Comparison of ENCODE assay signal across 25 mouse cellular contexts in genomic region chr19:41517006-41517405, GRCm38 (mm10).
"Had no signal": no experiment of that assay in that cellular context is flagged by ENCODE, and none has a peak within 500 bp of the region (broad histone marks: within the 10 kb centered on the region; RNA-seq: fewer than 3 reads in every experiment).

No protein-coding gene starts in this region.

- H3K4me1 ChIP-seq: kidney, embryonic 15.5 days; limb, embryonic 15.5 days had no signal

- DNase-seq: gastrocnemius, adult 2 months; gastrocnemius, postnatal 10 days; gastrocnemius, postnatal 25 days; heart, adult 18-20 months; heart, postnatal 14 days; heart, postnatal 36 days; kidney, adult 11 months; kidney, adult 2 months; kidney, adult 9 months; kidney, postnatal 14 days; kidney, postnatal 36 days; layer of hippocampus, adult 9-11 months; layer of hippocampus, postnatal 36 days; left cerebral cortex, postnatal 4 days had no signal

- H3K9ac ChIP-seq: heart, embryonic 13.5 days; heart, embryonic 15.5 days; hindbrain, embryonic 13.5 days; hindbrain, embryonic 15.5 days; kidney, embryonic 15.5 days; limb, embryonic 13.5 days; limb, embryonic 15.5 days had no signal

- H3K27me3 ChIP-seq: heart, embryonic 13.5 days; heart, embryonic 15.5 days; hindbrain, embryonic 13.5 days; hindbrain, embryonic 15.5 days; kidney, embryonic 15.5 days; limb, embryonic 13.5 days; limb, embryonic 15.5 days had no signal

- ATAC-seq: hindbrain, postnatal 0 days; intestine, embryonic 16.5 days had no signal

- H3K9me3 ChIP-seq: heart, embryonic 10.5 days; heart, embryonic 13.5 days; heart, embryonic 15.5 days; hindbrain, embryonic 13.5 days; hindbrain, embryonic 15.5 days; kidney, embryonic 15.5 days; limb, embryonic 13.5 days; limb, embryonic 15.5 days had no signal

- H3K27ac ChIP-seq: gastrocnemius, adult 2 months; heart, embryonic 10.5 days; heart, embryonic 13.5 days; heart, embryonic 15.5 days; hindbrain, embryonic 13.5 days; hindbrain, embryonic 15.5 days; hindbrain, postnatal 0 days; kidney, embryonic 15.5 days; kidney, postnatal 0 days; limb, embryonic 13.5 days; limb, embryonic 15.5 days had no signal

- H3K36me3 ChIP-seq: heart, embryonic 10.5 days; heart, embryonic 13.5 days; heart, embryonic 15.5 days; hindbrain, embryonic 13.5 days; hindbrain, embryonic 15.5 days; kidney, embryonic 15.5 days; limb, embryonic 13.5 days; limb, embryonic 15.5 days had no signal

- H3K4me3 ChIP-seq: gastrocnemius, adult 2 months; heart, embryonic 10.5 days; heart, embryonic 13.5 days; heart, embryonic 15.5 days; hindbrain, embryonic 13.5 days; hindbrain, embryonic 15.5 days; kidney, embryonic 15.5 days; limb, embryonic 13.5 days; limb, embryonic 15.5 days had no signal

- H3K4me2 ChIP-seq: heart, embryonic 13.5 days; heart, embryonic 15.5 days; hindbrain, embryonic 13.5 days; hindbrain, embryonic 15.5 days; kidney, embryonic 15.5 days; limb, embryonic 13.5 days; limb, embryonic 15.5 days had no signal
